Mouse (Mus musculus) liver, embryonic 14.5 days (tissue): ENCODE measurements at regions not wholly inside any gene's neighbourhood (a gene's known extent, or its start where the extent isn't known, plus 50 kb on each side); places are given as distances from the start of the nearest gene placed in this dataset.

Experiments used
- CTCF ChIP-seq: IDR thresholded peaks from 2 replicates; pipeline ENCODE4 v1.5.1; 2016; ENCODE audit warnings: antibody characterized with exemption, low read depth, control low read depth
- EP300 ChIP-seq: IDR thresholded peaks from 2 replicates; pipeline ENCODE4 v1.6.1; 2016; ENCODE audit warnings: antibody characterized with exemption, low read depth

- TF ChIP-seq CTCF = no peak
- no peak for TF ChIP-seq EP300
Measured at GRCm38 (mm10) chr1:75842396-75842795, 296.3 kb downstream of the Slc4a3 start.
